Mouse (Mus musculus) MEL (cell line): ENCODE results near the gene Fbxw11. TPM values are rescaled to one million over a fixed set of nuclear protein-coding genes. Genes with fewer than 3 reads are reported as not detected.

Experiments used
- DNase-seq: peaks from one replicate; pipeline ENCODE4 v3.0.0; 2011; ENCODE audit warnings: low read depth, low spot score
- H3K27ac ChIP-seq: 2 replicates; pipeline ENCODE4 v1.5.1; 2012; ENCODE audit warnings: low read depth, mild to moderate bottlenecking, control low read depth, low read length, moderate library complexity; ENCODE audit not compliant: control insufficient read depth
- H3K27me3 ChIP-seq, 2 experiments: fragments of 150-350 bp in 1 of 2; sonication (generic) in 1 of 2; 2 replicates each; pipeline ENCODE4 v1.6.1; 2012; ENCODE audit warnings: low read length in 2 of 2, mild to moderate bottlenecking in 2 of 2, improper control_type of control experiment in 1 of 2, moderate library complexity in 1 of 2; ENCODE audit not compliant: insufficient read depth in 2 of 2, control insufficient read depth in 1 of 2
- H3K36me3 ChIP-seq, 2 experiments: 2 replicates each; pipeline ENCODE4 v1.6.1; 2012 to 2014; ENCODE audit warnings: low read length in 2 of 2, improper control_type of control experiment in 1 of 2, inconsistent platforms in 1 of 2, mild to moderate bottlenecking in 1 of 2; ENCODE audit not compliant: insufficient read depth in 2 of 2, control insufficient read depth in 1 of 2
- H3K4me1 ChIP-seq, 2 experiments: fragments of 150-350 bp in 1 of 2; sonication (generic) in 1 of 2; 2 replicates each; pipeline ENCODE4 v1.6.1; 2012; ENCODE audit warnings: low read length in 2 of 2, improper control_type of control experiment in 1 of 2, mild to moderate bottlenecking in 1 of 2; ENCODE audit not compliant: insufficient read depth in 2 of 2, control insufficient read depth in 1 of 2
- H3K4me3 ChIP-seq, 2 experiments: fragments of 150-350 bp in 1 of 2; sonication (generic) in 1 of 2; 2 replicates each; pipeline ENCODE4 v1.5.1; 2012; ENCODE audit warnings: low read depth in 2 of 2, low read length in 2 of 2, mild to moderate bottlenecking in 2 of 2, moderate library complexity in 2 of 2, control low read depth in 1 of 2, improper control_type of control experiment in 1 of 2; ENCODE audit not compliant: control insufficient read depth in 1 of 2, insufficient read depth in 1 of 2
- H3K79me2 ChIP-seq: 2 replicates; pipeline ENCODE4 v1.6.1; 2012; ENCODE audit warnings: mild to moderate bottlenecking, low read length, moderate library complexity; ENCODE audit not compliant: control insufficient read depth, poor library complexity, insufficient read depth
- H3K9ac ChIP-seq: 2 replicates; pipeline ENCODE4 v1.6.1; 2012; ENCODE audit warnings: low read depth, mild to moderate bottlenecking, control low read depth, low read length, moderate library complexity; ENCODE audit not compliant: control insufficient read depth, poor library complexity, severe bottlenecking
- H3K9me3 ChIP-seq: fragments of 150-350 bp; sonication (generic); replicated peaks from 2 replicates; pipeline ENCODE4 v1.6.1; 2012; ENCODE audit warnings: mild to moderate bottlenecking, low read length, improper control_type of control experiment, moderate library complexity; ENCODE audit not compliant: insufficient read depth
- BHLHE40 ChIP-seq: IDR thresholded peaks from 2 replicates; pipeline ENCODE4 v1.6.1; 2012; ENCODE audit warnings: low read depth, mild to moderate bottlenecking, inconsistent platforms, low read length, improper control_type of control experiment, borderline replicate concordance
- E2F4 ChIP-seq: IDR thresholded peaks from 2 replicates; pipeline ENCODE4 v1.6.1; 2011; ENCODE audit warnings: low read depth, low read length, improper control_type of control experiment, borderline replicate concordance
- ELF1 ChIP-seq: IDR thresholded peaks from 2 replicates; pipeline ENCODE4 v1.6.1; 2014; ENCODE audit warnings: low read depth, mild to moderate bottlenecking, inconsistent platforms, low read length, improper control_type of control experiment, moderate library complexity
- EP300 ChIP-seq, 2 experiments: IDR thresholded peaks; 2 replicates each; pipeline ENCODE4 v1.6.1; 2011; ENCODE audit warnings: improper control_type of control experiment in 2 of 2, low read length in 2 of 2, low read depth in 1 of 2, mild to moderate bottlenecking in 1 of 2
- ETS1 ChIP-seq: IDR thresholded peaks from 2 replicates; pipeline ENCODE4 v1.6.1; 2012; ENCODE audit warnings: low read depth, mild to moderate bottlenecking, inconsistent platforms, low read length, improper control_type of control experiment, moderate library complexity
- GABPA ChIP-seq: IDR thresholded peaks from 2 replicates; pipeline ENCODE4 v1.6.1; 2012; ENCODE audit warnings: low read depth, mild to moderate bottlenecking, inconsistent platforms, low read length, improper control_type of control experiment, moderate library complexity
- GATA1 ChIP-seq: IDR thresholded peaks from 2 replicates; pipeline ENCODE4 v1.6.1; 2011; ENCODE audit warnings: low read depth, low read length, improper control_type of control experiment
- JUND ChIP-seq: IDR thresholded peaks from 2 replicates; pipeline ENCODE4 v1.6.1; 2011; ENCODE audit warnings: low read depth, mild to moderate bottlenecking, improper control_type of control experiment, low read length
- MAFK ChIP-seq: IDR thresholded peaks from 2 replicates; pipeline ENCODE4 v1.6.1; 2011; ENCODE audit warnings: low read depth, mild to moderate bottlenecking, low read length, improper control_type of control experiment, borderline replicate concordance
- MAX ChIP-seq: IDR thresholded peaks from 2 replicates; pipeline ENCODE4 v1.6.1; 2011; ENCODE audit warnings: low read length, improper control_type of control experiment
- MEF2A ChIP-seq: IDR thresholded peaks from 2 replicates; pipeline ENCODE4 v1.6.1; 2014; ENCODE audit warnings: low read depth, mild to moderate bottlenecking, inconsistent platforms, low read length, improper control_type of control experiment; ENCODE audit not compliant: poor library complexity, insufficient replicate concordance, severe bottlenecking; ENCODE audit errors: extremely low read depth
- RAD21 ChIP-seq: IDR thresholded peaks from 2 replicates; pipeline ENCODE4 v1.6.1; 2011; ENCODE audit warnings: mild to moderate bottlenecking, low read depth, low read length, improper control_type of control experiment
- RCOR1 ChIP-seq: IDR thresholded peaks from 2 replicates; pipeline ENCODE4 v1.6.1; 2012; ENCODE audit warnings: low read depth, mild to moderate bottlenecking, inconsistent platforms, low read length, improper control_type of control experiment
- SIN3A ChIP-seq: IDR thresholded peaks from 2 replicates; pipeline ENCODE4 v1.6.1; 2012; ENCODE audit warnings: low read length, improper control_type of control experiment, inconsistent platforms
- TAL1 ChIP-seq: IDR thresholded peaks from 2 replicates; pipeline ENCODE4 v1.6.1; 2012; ENCODE audit warnings: mild to moderate bottlenecking, inconsistent platforms, low read length, moderate library complexity, mixed read lengths
- TBP ChIP-seq: IDR thresholded peaks from 2 replicates; pipeline ENCODE4 v1.8.0; 2011; ENCODE audit warnings: low read depth, low read length, improper control_type of control experiment
- TCF12 ChIP-seq: IDR thresholded peaks from 2 replicates; pipeline ENCODE4 v1.6.1; 2014; ENCODE audit warnings: low read depth, mild to moderate bottlenecking, inconsistent platforms, low read length, improper control_type of control experiment, moderate library complexity
- USF1 ChIP-seq: IDR thresholded peaks from 2 replicates; pipeline ENCODE4 v1.6.1; 2014; ENCODE audit warnings: low read depth, mild to moderate bottlenecking, inconsistent platforms, low read length, improper control_type of control experiment, moderate library complexity
- USF2 ChIP-seq, 2 experiments: IDR thresholded peaks; 2 replicates each; pipeline ENCODE4 v1.6.1; 2011 to 2012; ENCODE audit warnings: improper control_type of control experiment in 2 of 2, low read length in 2 of 2, borderline replicate concordance in 1 of 2, inconsistent platforms in 1 of 2, low read depth in 1 of 2, mild to moderate bottlenecking in 1 of 2; ENCODE audit not compliant: insufficient read depth in 1 of 2
- ZC3H11A ChIP-seq: IDR thresholded peaks from 2 replicates; pipeline ENCODE4 v1.6.1; 2012; ENCODE audit warnings: low read depth, mild to moderate bottlenecking, inconsistent platforms, low read length, improper control_type of control experiment
- ZKSCAN1 ChIP-seq: IDR thresholded peaks from 2 replicates; pipeline ENCODE4 v1.6.1; 2012; ENCODE audit warnings: low read depth, mild to moderate bottlenecking, inconsistent platforms, low read length, improper control_type of control experiment, moderate library complexity
- polyA plus RNA-seq, 2 experiments: library from polyadenylated mRNA; stranded (reverse) in 1 of 2; unstranded in 1 of 2; fragments of >175 nt in 1 of 2; fragments of >200 nt in 1 of 2; gene quantifications; 2 replicates each; pipeline versions ENCODE4 v1.2.1 to v1.2.4; 2012; ENCODE audit warnings: low replicate concordance in 2 of 2, low read depth in 1 of 2; ENCODE audit not compliant: insufficient read length in 2 of 2, insufficient read depth in 1 of 2, missing spikeins in 1 of 2
- total RNA-seq: library from RNA; depleted of rRNA; stranded (reverse); fragments of 300-350 nt; gene quantifications from 2 replicates; pipeline ENCODE4 v1.2.3, GENCODE M21; 2012

Gene Fbxw11
- total and polyA plus RNA-seq, 3 experiments = 35.4 to 98.5 (median 53.5) TPM

DNA sequence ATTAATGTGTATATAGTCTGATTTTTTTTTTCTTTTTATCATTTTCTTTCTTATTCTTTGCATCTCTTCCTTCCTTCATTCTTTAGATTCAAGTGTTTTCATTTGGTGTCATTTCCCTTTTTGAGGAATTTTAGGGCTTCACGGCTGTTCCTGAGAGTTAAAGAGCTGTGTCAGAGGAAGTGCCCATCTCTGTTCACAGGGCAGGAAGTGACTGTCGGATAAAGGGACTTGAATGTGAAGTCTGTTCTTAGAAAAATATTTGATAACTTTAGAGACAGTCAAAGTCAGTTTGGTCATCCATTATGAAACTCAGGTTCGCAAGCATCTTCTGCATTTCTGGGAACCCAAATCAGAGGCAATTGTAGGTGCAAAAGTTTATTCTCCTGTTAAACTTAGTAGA lies 55.2 kb downstream of the Fbxw11 start:
- peaks cover 11 to 16% of the 10 kb centered on the region in 2 experiments for H3K4me1 ChIP-seq
- TF ChIP-seq USF1 = no peak
- TF ChIP-seq SIN3A = peak; percentile 50; the same call in 1 of the 2 replicates
- peak; percentile 67 to 79 for TF ChIP-seq EP300 (IDR thresholded peaks at IDR 0.05; ENCODE audit: low read depth in 1 of 2, low read length in 2 of 2)
- peak; percentile 45 for TF ChIP-seq TAL1
- TF ChIP-seq TCF12 = peak; percentile 37; the same call in 1 of the 2 replicates
- TF ChIP-seq GATA1 = peak; percentile 63
- TF ChIP-seq ETS1 = 0 out of 2 replicates have a peak, but pooled peaks have one; percentile 30
- no peak for TF ChIP-seq RCOR1
- TF ChIP-seq, all 39 proteins: peak for 6

DNA sequence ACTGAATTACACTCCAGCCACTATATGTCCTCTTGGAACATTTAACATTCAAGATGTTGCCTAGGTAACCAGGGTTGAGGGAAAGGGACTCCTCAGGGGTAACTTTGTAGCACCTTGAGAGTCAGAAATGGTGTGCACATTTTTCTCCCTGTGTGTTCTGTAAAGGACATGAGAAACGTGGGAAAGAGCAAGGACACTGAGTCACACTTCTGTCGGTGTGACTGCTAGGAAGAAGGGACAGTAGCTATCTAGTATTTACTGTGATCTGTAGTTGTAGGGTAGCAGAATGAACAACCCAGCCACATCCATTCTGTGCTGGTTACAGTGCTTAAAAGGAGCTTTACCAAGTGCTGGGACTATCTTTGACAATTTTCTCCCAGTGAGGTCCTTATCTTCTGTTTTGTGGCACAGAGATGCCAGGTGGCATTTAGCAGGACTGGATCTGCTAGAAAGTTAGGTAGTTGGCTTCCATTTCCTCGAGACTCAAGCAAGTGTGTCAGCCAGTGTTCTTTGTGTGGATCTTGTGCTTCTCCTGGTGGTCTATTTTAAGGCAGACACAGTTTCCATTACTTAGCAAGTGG lies 57.5 kb downstream of the Fbxw11 start:
- Histone ChIP-seq H3K4me1 (peaks cover 11 to 16% of the 10 kb centered on the region in 2 experiments), H3K9ac (no peak overlapping the region), H3K9me3 (no peaks in the 10 kb centered on the region), H3K79me2 (peaks cover 45% of the 10 kb centered on the region), H3K27me3 (no peaks in the 10 kb centered on the region), H3K36me3 (peaks cover 0 to 23% of the 10 kb centered on the region in 2 experiments; a peak in 3 of 4 replicates), H3K4me3 (no peak overlapping the region), H3K27ac (no peak overlapping the region)
- no peak for TF ChIP-seq BHLHE40
- TF ChIP-seq RAD21 = no peak
- TF ChIP-seq GABPA = no peak
- TF ChIP-seq MAFK = no peak
- TF ChIP-seq MEF2A = no peak
- TF ChIP-seq TCF12 = no peak
- no peak for TF ChIP-seq ZKSCAN1
- TF ChIP-seq JUND = no peak
- TF ChIP-seq GATA1 = no peak
- TF ChIP-seq ZC3H11A = no peak
- no peak for TF ChIP-seq MAX
- no peak for TF ChIP-seq TBP
- TF ChIP-seq TAL1 = no peak
- TF ChIP-seq USF2 (IDR thresholded peaks at IDR 0.05; ENCODE audit: borderline replicate concordance in 1 of 2, insufficient read depth in 1 of 2, low read depth in 1 of 2, low read length in 2 of 2) = no peak
- no peak for TF ChIP-seq RCOR1
- no peak for TF ChIP-seq ELF1
- no peak for TF ChIP-seq E2F4
- no peak for DNase-seq

More for the DNA sequence above, 55.2 kb downstream of the Fbxw11 start:
- no peaks in the 10 kb centered on the region for H3K9me3 ChIP-seq
- H3K36me3 ChIP-seq = peaks cover 0 to 23% of the 10 kb centered on the region in 2 experiments
- no peaks in the 10 kb centered on the region for H3K27me3 ChIP-seq
- no peak overlapping the region for H3K9ac ChIP-seq
- no peak overlapping the region for H3K27ac ChIP-seq
- H3K79me2 ChIP-seq = peaks cover 43% of the 10 kb centered on the region
- peak; percentile 75 for DNase-seq
- H3K4me3 ChIP-seq = no peak overlapping the region
